7 mouse cellular contexts compared by ENCODE assay signal in genomic region chr16:17807192-17808009, GRCm38 (mm10). TPM values are rescaled to one million over a fixed set of nuclear protein-coding genes. Genes with fewer than 3 reads are reported as not detected.
DNase-seq lines count a peak whose midpoint lies in the region; ATAC-seq and TF ChIP-seq lines count a peak whose summit lies in the region.

No protein-coding gene starts in this region.

- H3K9ac ChIP-seq in embryonic facial prominence, embryonic 15.5 days: peak overlapping the region; percentile 45
- peak overlapping the region; percentile 72 for H3K9ac ChIP-seq in heart, embryonic 12.5 days
- H3K9ac ChIP-seq in kidney, embryonic 16.5 days (replicated peaks; ENCODE audit: low read length): peak overlapping the region; percentile 53
- H3K9ac ChIP-seq in limb, embryonic 15.5 days: peak overlapping the region; percentile 45
- peak overlapping the region; percentile 84 for H3K9ac ChIP-seq in midbrain, postnatal 0 days (replicated peaks; ENCODE audit: low read length, poor library complexity, severe bottlenecking)

- H3K9me3 ChIP-seq in embryonic facial prominence, embryonic 15.5 days (replicated peaks): no peaks in the 10 kb centered on the region
- no peaks in the 10 kb centered on the region for H3K9me3 ChIP-seq in heart, embryonic 12.5 days (replicated peaks)
- no peaks in the 10 kb centered on the region for H3K9me3 ChIP-seq in kidney, embryonic 16.5 days (ENCODE audit: low read length)
- no peaks in the 10 kb centered on the region for H3K9me3 ChIP-seq in limb, embryonic 15.5 days
- H3K9me3 ChIP-seq in midbrain, postnatal 0 days (ENCODE audit: low read length): no peaks in the 10 kb centered on the region

- peak overlapping the region; percentile 44 for H3K4me3 ChIP-seq in embryonic facial prominence, embryonic 15.5 days (replicated peaks)
- peak overlapping the region; percentile 52 for H3K4me3 ChIP-seq in heart, embryonic 12.5 days
- peak overlapping the region; percentile 45 for H3K4me3 ChIP-seq in kidney, embryonic 16.5 days (ENCODE audit: low read length)
- H3K4me3 ChIP-seq in limb, embryonic 15.5 days: peak overlapping the region; percentile 39
- H3K4me3 ChIP-seq in midbrain, postnatal 0 days (ENCODE audit: low read depth, low read length): peak overlapping the region; percentile 63

- peak; percentile 11; the same call in 1 of the 2 replicates for TF ChIP-seq POLR2A in brain, embryonic 14.5 days (IDR thresholded peaks at IDR 0.05; ENCODE audit: borderline replicate concordance, extremely low read depth, insufficient read depth, insufficient read length, poor library complexity, severe bottlenecking)

- no peak for TF ChIP-seq CTCF in brain, embryonic 14.5 days (IDR thresholded peaks at IDR 0.05; ENCODE audit: borderline replicate concordance, extremely low read depth, insufficient read depth, insufficient read length)
- no peak for TF ChIP-seq CTCF in midbrain, postnatal 0 days (IDR thresholded peaks at IDR 0.05)

- H3K4me1 ChIP-seq in embryonic facial prominence, embryonic 15.5 days: peaks cover 91% of the 10 kb centered on the region
- peaks cover 67% of the 10 kb centered on the region for H3K4me1 ChIP-seq in heart, embryonic 12.5 days (replicated peaks)
- H3K4me1 ChIP-seq in kidney, embryonic 16.5 days (ENCODE audit: insufficient read depth, low read length): peaks cover 61% of the 10 kb centered on the region
- peaks cover 92% of the 10 kb centered on the region for H3K4me1 ChIP-seq in limb, embryonic 15.5 days
- H3K4me1 ChIP-seq in midbrain, postnatal 0 days (ENCODE audit: insufficient read depth, low read length): peaks cover 37% of the 10 kb centered on the region

- no peaks in the 10 kb centered on the region; the same call in 1 of the 2 replicates for H3K36me3 ChIP-seq in embryonic facial prominence, embryonic 15.5 days
- H3K36me3 ChIP-seq in heart, embryonic 12.5 days: peaks cover 3% of the 10 kb centered on the region; the same call in 1 of the 2 replicates
- 0 out of 2 replicates have a peak, but pooled peaks cover 5% of the 10 kb centered on the region for H3K36me3 ChIP-seq in kidney, embryonic 16.5 days (ENCODE audit: insufficient read depth, low read length)
- peaks cover 42% of the 10 kb centered on the region for H3K36me3 ChIP-seq in limb, embryonic 15.5 days
- H3K36me3 ChIP-seq in midbrain, postnatal 0 days (ENCODE audit: insufficient read depth, low read length): no peaks in the 10 kb centered on the region

- ATAC-seq in embryonic facial prominence, embryonic 15.5 days (ENCODE audit: insufficient number of reproducible peaks, low FRiP score, low TSS enrichment, low read depth): peak; percentile 70
- ATAC-seq in heart, embryonic 12.5 days (ENCODE audit: insufficient number of reproducible peaks, low FRiP score): peak; percentile 68
- peak; percentile 79 for ATAC-seq in kidney, embryonic 16.5 days (ENCODE audit: low FRiP score, low TSS enrichment)
- ATAC-seq in limb, embryonic 15.5 days (ENCODE audit: insufficient number of reproducible peaks, low FRiP score, low TSS enrichment, low read depth): 0 out of 2 replicates have a peak, but pooled peaks have one; percentile 17
- peak; percentile 82 for ATAC-seq in midbrain, postnatal 0 days (ENCODE audit: low FRiP score)

- peak overlapping the region; percentile 91 for H3K27ac ChIP-seq in embryonic facial prominence, embryonic 15.5 days (replicated peaks)
- peak overlapping the region; percentile 13; the same call in 1 of the 2 replicates for H3K27ac ChIP-seq in heart, embryonic 12.5 days (ENCODE audit: poor library complexity, severe bottlenecking)
- 0 out of 2 replicates have a peak overlapping the region, but pooled peaks have one; percentile 40 for H3K27ac ChIP-seq in kidney, embryonic 16.5 days (ENCODE audit: low read length)
- H3K27ac ChIP-seq in limb, embryonic 15.5 days: peak overlapping the region; percentile 88
- peak overlapping the region; percentile 87 for H3K27ac ChIP-seq in midbrain, postnatal 0 days (ENCODE audit: low read depth, low read length)

- peak; percentile 97 for DNase-seq in brain, embryonic 14.5 days (ENCODE audit: low read depth)
- DNase-seq in midbrain, postnatal 0 days (ENCODE audit: low spot score): peak; percentile 94
- peak; percentile 65 to 75 for DNase-seq in spleen, postnatal 14 days (ENCODE audit: low spot score in 2 of 2)

- H3K4me2 ChIP-seq in embryonic facial prominence, embryonic 15.5 days (replicated peaks): peak overlapping the region; percentile 81
- H3K4me2 ChIP-seq in heart, embryonic 12.5 days: peak overlapping the region; percentile 95
- peak overlapping the region; percentile 71 for H3K4me2 ChIP-seq in kidney, embryonic 16.5 days (replicated peaks; ENCODE audit: low read depth, low read length)
- H3K4me2 ChIP-seq in limb, embryonic 15.5 days: peak overlapping the region; percentile 66
- H3K4me2 ChIP-seq in midbrain, postnatal 0 days (ENCODE audit: low read depth, low read length, poor library complexity, severe bottlenecking): peak overlapping the region; percentile 86

- H3K27me3 ChIP-seq in embryonic facial prominence, embryonic 15.5 days: peaks cover 27% of the 10 kb centered on the region
- peaks cover 56% of the 10 kb centered on the region for H3K27me3 ChIP-seq in heart, embryonic 12.5 days (replicated peaks)
- peaks cover 46% of the 10 kb centered on the region for H3K27me3 ChIP-seq in kidney, embryonic 16.5 days (ENCODE audit: insufficient read depth, low read length)
- peaks cover 16% of the 10 kb centered on the region for H3K27me3 ChIP-seq in limb, embryonic 15.5 days
- H3K27me3 ChIP-seq in midbrain, postnatal 0 days (ENCODE audit: insufficient read depth, low read length): peaks cover 34% of the 10 kb centered on the region

- 2% methylated on average over 73 of the region's 73 CpGs for WGBS in embryonic facial prominence, embryonic 15.5 days
- WGBS in heart, embryonic 12.5 days: 6% methylated on average over 68 of the region's 73 CpGs
- 8% methylated on average over 72 of the region's 73 CpGs for WGBS in kidney, embryonic 16.5 days
- 4% methylated on average over 73 of the region's 73 CpGs for WGBS in limb, embryonic 15.5 days
- 2% methylated on average over 66 of the region's 73 CpGs for WGBS in midbrain, postnatal 0 days

RNA-seq across cellular contexts. Expression of gene Scarf2, which starts 10.3 kb away (rescaled TPM):
- polyA plus RNA-seq in brain, embryonic 14.5 days (2012; rRNA removed): 11.8 and 15.5 TPM in 2 replicates
- polyA plus RNA-seq in embryonic facial prominence, embryonic 15.5 days (2015; fragmentation: Nextera tagmentation; extraction: Ambion mirVana): 40.7 and 43.4 TPM in 2 replicates
- 15.8 and 17.4 TPM in 2 replicates for polyA plus RNA-seq in heart, embryonic 12.5 days (2016; fragmentation: Nextera tagmentation; extraction: Ambion mirVana)
- 8.1 and 8.9 TPM in 2 replicates for polyA plus RNA-seq in kidney, embryonic 16.5 days (2015; fragmentation: Nextera tagmentation; extraction: Ambion mirVana)
- 25.0 and 32.4 TPM in 2 replicates for polyA plus RNA-seq in limb, embryonic 15.5 days (2015; fragmentation: Nextera tagmentation; extraction: Ambion mirVana)
- total RNA-seq in midbrain, postnatal 0 days (2014; rRNA removed): 8.5 and 12.6 TPM in 2 replicates
- 2.1 and 2.4 TPM in 2 replicates for polyA plus RNA-seq in midbrain, postnatal 0 days (2015; fragmentation: Nextera tagmentation; extraction: Ambion mirVana)

RNA-seq across cellular contexts. Expression of gene B830017H08Rik, which starts 25.5 kb away (rescaled TPM):
- 2.3 and 3.7 TPM in 2 replicates for polyA plus RNA-seq in brain, embryonic 14.5 days (2012; rRNA removed)
- polyA plus RNA-seq in embryonic facial prominence, embryonic 15.5 days (2015; fragmentation: Nextera tagmentation; extraction: Ambion mirVana): 0.30 and 0.52 TPM in 2 replicates
- polyA plus RNA-seq in heart, embryonic 12.5 days (2016; fragmentation: Nextera tagmentation; extraction: Ambion mirVana): not detected in 2 replicates
- polyA plus RNA-seq in kidney, embryonic 16.5 days (2015; fragmentation: Nextera tagmentation; extraction: Ambion mirVana): 0.09 TPM in 1 of 2 replicates, not detected in the other
- polyA plus RNA-seq in limb, embryonic 15.5 days (2015; fragmentation: Nextera tagmentation; extraction: Ambion mirVana): 0.17 TPM in 1 of 2 replicates, not detected in the other
- 7.0 and 13.5 TPM in 2 replicates for total RNA-seq in midbrain, postnatal 0 days (2014; rRNA removed)
- polyA plus RNA-seq in midbrain, postnatal 0 days (2015; fragmentation: Nextera tagmentation; extraction: Ambion mirVana): 7.8 and 8.5 TPM in 2 replicates

RNA-seq across cellular contexts. Expression of gene Car15, which starts 30.8 kb away (rescaled TPM):
- 16.1 and 18.1 TPM in 2 replicates for polyA plus RNA-seq in brain, embryonic 14.5 days (2012; rRNA removed)
- polyA plus RNA-seq in embryonic facial prominence, embryonic 15.5 days (2015; fragmentation: Nextera tagmentation; extraction: Ambion mirVana): 2.8 and 3.9 TPM in 2 replicates
- polyA plus RNA-seq in heart, embryonic 12.5 days (2016; fragmentation: Nextera tagmentation; extraction: Ambion mirVana): 1.5 and 1.7 TPM in 2 replicates
- 35.7 and 48.6 TPM in 2 replicates for polyA plus RNA-seq in kidney, embryonic 16.5 days (2015; fragmentation: Nextera tagmentation; extraction: Ambion mirVana)
- 2.2 and 3.4 TPM in 2 replicates for polyA plus RNA-seq in limb, embryonic 15.5 days (2015; fragmentation: Nextera tagmentation; extraction: Ambion mirVana)
- 2.4 and 12.8 TPM in 2 replicates for total RNA-seq in midbrain, postnatal 0 days (2014; rRNA removed)
- 1.7 and 2.0 TPM in 2 replicates for polyA plus RNA-seq in midbrain, postnatal 0 days (2015; fragmentation: Nextera tagmentation; extraction: Ambion mirVana)

RNA-seq across cellular contexts. Expression of gene Klhl22, which starts 48.0 kb away (rescaled TPM):
- 109 and 116 TPM in 2 replicates for polyA plus RNA-seq in brain, embryonic 14.5 days (2012; rRNA removed)
- 91.5 and 93.4 TPM in 2 replicates for polyA plus RNA-seq in embryonic facial prominence, embryonic 15.5 days (2015; fragmentation: Nextera tagmentation; extraction: Ambion mirVana)
- 42.7 and 44.4 TPM in 2 replicates for polyA plus RNA-seq in heart, embryonic 12.5 days (2016; fragmentation: Nextera tagmentation; extraction: Ambion mirVana)
- 69.8 and 72.0 TPM in 2 replicates for polyA plus RNA-seq in kidney, embryonic 16.5 days (2015; fragmentation: Nextera tagmentation; extraction: Ambion mirVana)
- polyA plus RNA-seq in limb, embryonic 15.5 days (2015; fragmentation: Nextera tagmentation; extraction: Ambion mirVana): 83.9 and 88.5 TPM in 2 replicates
- total RNA-seq in midbrain, postnatal 0 days (2014; rRNA removed): 150 and 156 TPM in 2 replicates
- 79.3 and 82.6 TPM in 2 replicates for polyA plus RNA-seq in midbrain, postnatal 0 days (2015; fragmentation: Nextera tagmentation; extraction: Ambion mirVana)

Comparison
In these comparisons a context has a peak if more than half of its experiments do, and no peak if none do; other contexts are left out.
1. Peak in every context shown above with its lines: DNase-seq, ATAC-seq, H3K4me3 ChIP-seq and H3K27ac ChIP-seq.
2. ATAC-seq: peak in every context shown above with its lines; median percentile 82 in midbrain, postnatal 0 days; 79 in kidney, embryonic 16.5 days; 70 in embryonic facial prominence, embryonic 15.5 days; 68 in heart, embryonic 12.5 days; 17 in limb, embryonic 15.5 days.
3. H3K27ac ChIP-seq: peak in every context shown above with its lines; median percentile 91 in embryonic facial prominence, embryonic 15.5 days; 88 in limb, embryonic 15.5 days; 87 in midbrain, postnatal 0 days; 40 in kidney, embryonic 16.5 days; 13 in heart, embryonic 12.5 days.